Mouse (Mus musculus) CH12.LX (cell line): Measurements from ENCODE around the gene Pus1.

Experiments
- ETS1 ChIP-seq: conservative IDR thresholded peaks from 2 replicates; pipeline ENCODE4 v1.6.1; 2012; ENCODE audit warnings: low read depth, mild to moderate bottlenecking, inconsistent platforms, low read length, improper control_type of control experiment, moderate library complexity
- HCFC1 ChIP-seq: IDR thresholded peaks from 2 replicates; pipeline ENCODE4 v1.6.1; 2012; ENCODE audit warnings: low read depth, mild to moderate bottlenecking, inconsistent platforms, low read length, improper control_type of control experiment
- MAZ ChIP-seq: IDR thresholded peaks from 2 replicates; pipeline ENCODE4 v1.6.1; 2012; ENCODE audit warnings: low read depth, mild to moderate bottlenecking, inconsistent platforms, low read length, improper control_type of control experiment, moderate library complexity
- MEF2A ChIP-seq: IDR thresholded peaks from 2 replicates; pipeline ENCODE4 v1.6.1; 2014; ENCODE audit warnings: low read depth, mild to moderate bottlenecking, inconsistent platforms, low read length, improper control_type of control experiment, borderline replicate concordance
- PAX5 ChIP-seq: IDR thresholded peaks from 2 replicates; pipeline ENCODE4 v1.6.1; 2012; ENCODE audit warnings: low read length, inconsistent platforms, mixed read lengths
- POLR2A ChIP-seq: IDR thresholded peaks from 2 replicates; pipeline ENCODE4 v1.6.1; 2011; ENCODE audit warnings: low read depth, mild to moderate bottlenecking, improper control_type of control experiment, low read length

DNA sequence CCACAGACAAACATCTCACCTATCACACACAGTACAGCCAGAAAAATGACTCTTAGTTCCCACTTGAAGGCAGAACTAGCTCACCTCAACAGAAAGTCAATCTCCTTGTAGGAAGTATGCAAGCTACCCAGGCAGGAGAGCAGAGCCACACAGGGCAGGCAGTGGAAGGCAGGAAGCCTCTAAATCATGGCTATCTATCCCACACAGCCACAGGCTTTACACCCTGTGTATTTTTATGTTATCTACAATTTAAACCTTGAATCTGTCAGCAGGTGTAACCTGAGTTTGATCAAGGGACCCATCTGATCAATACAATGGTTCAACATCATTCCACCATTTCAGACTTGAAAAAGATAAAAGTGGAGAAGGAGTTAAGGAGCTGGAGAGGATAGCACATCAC is 22.4 kb upstream of the Pus1 start:
- TF ChIP-seq POLR2A (no peak), MEF2A (no peak), HCFC1 (no peak), ETS1 (no peak), PAX5 (no peak), MAZ (no peak)
